Mouse (Mus musculus): ENCODE data around the gene Dppa3. TPM values are rescaled to one million over a fixed set of nuclear protein-coding genes. Genes with fewer than 3 reads are reported as not detected.

Dppa3 gene
- polyA plus RNA-seq, 1 experiment from 2014 or later, result not detected

DNA sequence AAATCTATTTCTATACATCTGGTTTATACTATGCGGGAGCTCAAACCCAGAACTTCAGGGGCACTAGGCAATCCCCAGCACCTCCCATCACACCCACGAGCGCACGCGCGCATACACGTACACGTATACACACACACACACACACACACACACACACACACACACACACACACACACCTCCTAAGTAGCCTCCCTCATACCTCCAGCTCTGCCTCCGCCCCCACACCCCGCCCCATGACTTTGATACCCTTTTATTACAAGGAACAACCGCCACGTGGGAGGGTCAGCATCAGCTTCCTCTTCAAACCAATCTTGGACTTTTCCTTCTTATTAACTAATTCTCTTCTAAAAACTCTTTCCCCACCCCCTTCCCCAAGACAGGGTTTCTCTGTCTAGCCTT is 18.5 kb upstream of the Dppa3 start:
- H3K9ac ChIP-seq (ENCODE audit: low read depth, low read length), result no peak overlapping the region
- ATAC-seq, result no peak
- WGBS, result 93% methylated on average over 12 of the region's 12 CpGs
- H3K27me3 ChIP-seq (ENCODE audit: control insufficient read depth, insufficient read depth, low read depth, low read length), result no peaks in the 10 kb centered on the region
- no peak overlapping the region for H3K4me3 ChIP-seq (ENCODE audit: low read depth, low read length)
- H3K4me2 ChIP-seq (ENCODE audit: low read length), result no peak overlapping the region
- peaks cover 1% of the 10 kb centered on the region; the same call in 1 of the 2 replicates for H3K4me1 ChIP-seq (ENCODE audit: control insufficient read depth, insufficient read depth, low read length)
- no peaks in the 10 kb centered on the region for H3K36me3 ChIP-seq (ENCODE audit: control insufficient read depth, insufficient read depth, low read length)
- no peak overlapping the region for H3K27ac ChIP-seq (ENCODE audit: low read length)
- no peaks in the 10 kb centered on the region for H3K9me3 ChIP-seq (replicated peaks; ENCODE audit: control insufficient read depth, low read length, poor library complexity, severe bottlenecking)

GRCm38 (mm10) chr6:122608434-122609376 is 17.5 kb upstream of the Dppa3 start:
- 74% methylated on average over 10 of the region's 10 CpGs for WGBS
- Histone ChIP-seq H3K4me3 (ENCODE audit: low read depth, low read length) (no peak overlapping the region), H3K4me1 (ENCODE audit: control insufficient read depth, insufficient read depth, low read length) (no peaks in the 10 kb centered on the region), H3K27ac (ENCODE audit: low read length) (no peak overlapping the region), H3K9me3 (replicated peaks; ENCODE audit: control insufficient read depth, low read length, poor library complexity, severe bottlenecking) (no peaks in the 10 kb centered on the region), H3K4me2 (ENCODE audit: low read length) (no peak overlapping the region), H3K27me3 (ENCODE audit: control insufficient read depth, insufficient read depth, low read depth, low read length) (no peaks in the 10 kb centered on the region), H3K36me3 (ENCODE audit: control insufficient read depth, insufficient read depth, low read length) (no peaks in the 10 kb centered on the region), H3K9ac (ENCODE audit: low read depth, low read length) (no peak overlapping the region)
- no peak for ATAC-seq

DNA sequence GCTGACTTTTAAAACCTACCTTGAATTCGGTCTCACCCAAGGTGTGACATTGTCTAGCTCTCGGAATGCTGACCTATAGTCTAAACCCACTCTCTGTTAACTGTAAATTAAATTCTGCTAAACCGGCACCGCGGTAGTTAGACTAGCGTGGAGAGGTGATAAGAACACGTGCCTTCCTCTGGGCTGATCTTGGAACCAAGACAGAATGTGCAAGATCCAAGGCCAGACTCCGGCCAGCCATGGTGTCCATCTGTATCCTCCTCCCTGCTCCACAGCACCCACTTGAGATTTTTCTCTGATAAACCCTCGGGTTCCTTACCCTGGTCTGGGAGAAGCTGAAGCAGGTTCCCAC is 16.9 kb upstream of the Dppa3 start:
- WGBS, result 82% methylated on average over 9 of the region's 9 CpGs
- H3K36me3 ChIP-seq (ENCODE audit: control insufficient read depth, insufficient read depth, low read length), result no peaks in the 10 kb centered on the region

DNA sequence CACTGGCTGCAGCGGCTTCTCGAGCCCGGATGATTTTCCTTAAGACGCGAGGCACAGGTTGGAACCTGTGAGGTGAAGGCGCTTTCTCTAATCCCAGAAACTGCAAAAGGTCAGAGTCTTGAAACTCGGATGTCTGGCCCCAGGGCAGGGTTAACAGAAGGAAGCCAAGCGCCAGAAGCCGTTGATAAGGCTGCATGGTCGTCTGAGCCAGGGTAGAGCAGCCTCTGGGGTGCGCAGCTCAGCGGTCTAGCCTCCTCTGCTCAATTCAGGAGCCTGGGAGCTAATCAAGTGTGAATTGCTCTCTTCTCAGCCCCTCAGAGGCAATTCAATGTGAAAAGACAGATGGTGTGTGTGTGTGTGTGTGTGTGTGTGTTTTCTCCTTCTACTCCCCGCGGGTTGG is 16.4 kb upstream of the Dppa3 start, which contains the start of gene Gdf3:
Gene Gdf3, minus strand, starts transcription at position 317 of the 400 bp plus-strand sequence.
- 62% methylated on average over 14 of the region's 14 CpGs for WGBS
- no peak for ATAC-seq
- H3K36me3 ChIP-seq (ENCODE audit: control insufficient read depth, insufficient read depth, low read length), result no peaks in the 10 kb centered on the region

More for the DNA sequence above, 16.9 kb upstream of the Dppa3 start:
- no peak overlapping the region for H3K9ac ChIP-seq (ENCODE audit: low read depth, low read length)
- H3K27me3 ChIP-seq (ENCODE audit: control insufficient read depth, insufficient read depth, low read depth, low read length), result no peaks in the 10 kb centered on the region
- no peak overlapping the region for H3K27ac ChIP-seq (ENCODE audit: low read length)
- no peak for ATAC-seq
- no peaks in the 10 kb centered on the region for H3K4me1 ChIP-seq (ENCODE audit: control insufficient read depth, insufficient read depth, low read length)
- H3K4me2 ChIP-seq (ENCODE audit: low read length), result no peak overlapping the region
- H3K4me3 ChIP-seq (ENCODE audit: low read depth, low read length), result no peak overlapping the region
- H3K9me3 ChIP-seq (replicated peaks; ENCODE audit: control insufficient read depth, low read length, poor library complexity, severe bottlenecking), result no peaks in the 10 kb centered on the region

DNA sequence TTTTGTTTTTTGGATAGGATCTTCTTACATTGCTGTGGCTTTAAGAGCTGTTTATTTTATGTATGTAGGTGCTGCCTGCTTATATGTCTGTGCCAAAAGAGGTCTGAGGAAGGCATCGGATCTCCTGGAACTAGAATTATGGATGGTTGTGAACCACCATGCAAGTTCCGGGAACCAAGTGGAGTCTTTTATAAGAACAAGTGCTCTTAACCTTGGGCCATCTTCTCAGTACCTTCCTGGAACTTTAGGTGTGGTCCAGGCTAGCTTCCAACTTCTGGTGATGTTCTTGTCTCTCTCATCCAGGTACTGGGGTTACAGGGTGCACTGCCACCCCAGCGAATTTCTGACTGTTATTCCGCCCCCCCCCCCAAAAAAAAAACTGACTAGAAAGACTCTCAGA is 13.8 kb upstream of the Dppa3 start:
- H3K4me2 ChIP-seq (ENCODE audit: low read length), result no peak overlapping the region
- H3K4me1 ChIP-seq (ENCODE audit: control insufficient read depth, insufficient read depth, low read length), result no peaks in the 10 kb centered on the region
- no peaks in the 10 kb centered on the region for H3K36me3 ChIP-seq (ENCODE audit: control insufficient read depth, insufficient read depth, low read length)
- no peak overlapping the region for H3K27ac ChIP-seq (ENCODE audit: low read length)
- no peak overlapping the region for H3K9ac ChIP-seq (ENCODE audit: low read depth, low read length)
- 87% methylated on average over 4 of the region's 4 CpGs for WGBS
- ATAC-seq, result no peak
- no peak overlapping the region for H3K4me3 ChIP-seq (ENCODE audit: low read depth, low read length)
- no peaks in the 10 kb centered on the region for H3K9me3 ChIP-seq (replicated peaks; ENCODE audit: control insufficient read depth, low read length, poor library complexity, severe bottlenecking)
- H3K27me3 ChIP-seq (ENCODE audit: control insufficient read depth, insufficient read depth, low read depth, low read length), result no peaks in the 10 kb centered on the region

More for the DNA sequence above, 16.4 kb upstream of the Dppa3 start, which contains the start of gene Gdf3:
- no peaks in the 10 kb centered on the region for H3K27me3 ChIP-seq (ENCODE audit: control insufficient read depth, insufficient read depth, low read depth, low read length)
- H3K9me3 ChIP-seq (replicated peaks; ENCODE audit: control insufficient read depth, low read length, poor library complexity, severe bottlenecking), result no peaks in the 10 kb centered on the region
- no peak within 1 kb of the TSS for H3K4me2 ChIP-seq (ENCODE audit: low read length)
- no peak within 1 kb of the TSS for H3K4me3 ChIP-seq (ENCODE audit: low read depth, low read length)
- no peak within 1 kb of the TSS for H3K27ac ChIP-seq (ENCODE audit: low read length)
- no peak within 1 kb of the TSS for H3K9ac ChIP-seq (ENCODE audit: low read depth, low read length)
- no peaks in the 10 kb centered on the region for H3K4me1 ChIP-seq (ENCODE audit: control insufficient read depth, insufficient read depth, low read length)

GRCm38 (mm10) chr6:122614047-122614446 is 12.2 kb upstream of the Dppa3 start:
- no peaks in the 10 kb centered on the region for H3K9me3 ChIP-seq (replicated peaks; ENCODE audit: control insufficient read depth, low read length, poor library complexity, severe bottlenecking)
- H3K4me1 ChIP-seq (ENCODE audit: control insufficient read depth, insufficient read depth, low read length), result no peaks in the 10 kb centered on the region
- no peaks in the 10 kb centered on the region for H3K36me3 ChIP-seq (ENCODE audit: control insufficient read depth, insufficient read depth, low read length)
- H3K9ac ChIP-seq (ENCODE audit: low read depth, low read length), result no peak overlapping the region
- H3K27ac ChIP-seq (ENCODE audit: low read length), result no peak overlapping the region
- H3K4me3 ChIP-seq (ENCODE audit: low read depth, low read length), result no peak overlapping the region
- H3K4me2 ChIP-seq (ENCODE audit: low read length), result no peak overlapping the region
- no peaks in the 10 kb centered on the region for H3K27me3 ChIP-seq (ENCODE audit: control insufficient read depth, insufficient read depth, low read depth, low read length)
- WGBS, result 69% methylated on average over 2 of the region's 2 CpGs
- no peak for ATAC-seq

DNA sequence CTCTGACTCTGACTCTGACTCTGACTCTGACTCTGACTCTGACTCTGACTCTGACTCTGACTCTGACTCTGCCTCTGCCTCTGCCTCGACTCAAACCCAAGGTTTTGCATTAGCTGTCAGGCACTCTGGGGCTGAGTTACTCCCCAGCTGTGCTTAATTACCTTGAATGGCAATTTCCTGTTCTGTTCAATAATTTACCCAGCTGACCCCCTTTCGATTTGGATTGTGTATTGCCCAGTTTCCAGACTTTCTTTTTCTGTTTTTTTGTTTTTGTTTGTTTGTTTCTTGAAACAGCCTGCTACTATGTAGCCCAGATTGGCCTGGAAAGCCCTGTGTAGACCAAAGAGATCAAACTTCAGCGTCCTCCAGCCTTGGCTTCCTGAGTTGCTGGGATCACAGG is 10.2 kb upstream of the Dppa3 start:
- no peak overlapping the region for H3K4me2 ChIP-seq (ENCODE audit: low read length)
- H3K9ac ChIP-seq (ENCODE audit: low read depth, low read length), result no peak overlapping the region
- H3K36me3 ChIP-seq (ENCODE audit: control insufficient read depth, insufficient read depth, low read length), result no peaks in the 10 kb centered on the region
- H3K4me1 ChIP-seq (ENCODE audit: control insufficient read depth, insufficient read depth, low read length), result no peaks in the 10 kb centered on the region
- no peaks in the 10 kb centered on the region for H3K27me3 ChIP-seq (ENCODE audit: control insufficient read depth, insufficient read depth, low read depth, low read length)
- 76% methylated on average over 3 of the region's 3 CpGs for WGBS
- ATAC-seq, result no peak
- no peaks in the 10 kb centered on the region for H3K9me3 ChIP-seq (replicated peaks; ENCODE audit: control insufficient read depth, low read length, poor library complexity, severe bottlenecking)
- no peak overlapping the region for H3K27ac ChIP-seq (ENCODE audit: low read length)
- no peak overlapping the region for H3K4me3 ChIP-seq (ENCODE audit: low read depth, low read length)

- Histone ChIP-seq H3K9me3 (replicated peaks; ENCODE audit: control insufficient read depth, low read length, poor library complexity, severe bottlenecking) (no peaks in the 10 kb centered on the region), H3K27ac (ENCODE audit: low read length) (no peak overlapping the region), H3K4me3 (ENCODE audit: low read depth, low read length) (no peak overlapping the region), H3K4me2 (ENCODE audit: low read length) (no peak overlapping the region), H3K4me1 (ENCODE audit: control insufficient read depth, insufficient read depth, low read length) (no peaks in the 10 kb centered on the region), H3K9ac (ENCODE audit: low read depth, low read length) (no peak overlapping the region), H3K27me3 (ENCODE audit: control insufficient read depth, insufficient read depth, low read depth, low read length) (no peaks in the 10 kb centered on the region), H3K36me3 (ENCODE audit: control insufficient read depth, insufficient read depth, low read length) (no peaks in the 10 kb centered on the region)
- 93% methylated on average over 6 of the region's 6 CpGs for WGBS
- ATAC-seq, result no peak
These were observed 5.1 kb upstream of the Dppa3 start for GRCm38 (mm10) chr6:122621066-122621465.

GRCm38 (mm10) chr6:122624480-122624879 is 1.7 kb upstream of the Dppa3 start:
- H3K27me3 ChIP-seq (ENCODE audit: control insufficient read depth, insufficient read depth, low read depth, low read length), result no peaks in the 10 kb centered on the region
- ATAC-seq, result no peak
- H3K9me3 ChIP-seq (replicated peaks; ENCODE audit: control insufficient read depth, low read length, poor library complexity, severe bottlenecking), result no peaks in the 10 kb centered on the region
- no peak overlapping the region for H3K9ac ChIP-seq (ENCODE audit: low read depth, low read length)
- H3K27ac ChIP-seq (ENCODE audit: low read length), result no peak overlapping the region
- H3K4me3 ChIP-seq (ENCODE audit: low read depth, low read length), result no peak overlapping the region
- H3K4me2 ChIP-seq (ENCODE audit: low read length), result no peak overlapping the region
- H3K4me1 ChIP-seq (ENCODE audit: control insufficient read depth, insufficient read depth, low read length), result no peaks in the 10 kb centered on the region
- no peaks in the 10 kb centered on the region for H3K36me3 ChIP-seq (ENCODE audit: control insufficient read depth, insufficient read depth, low read length)
- 21% methylated on average over 5 of the region's 5 CpGs for WGBS

Measured in midbrain, embryonic 16.5 days (tissue).